Mouse (Mus musculus): ENCODE data around the gene Tmem87b. TPM values are rescaled to one million over a fixed set of nuclear protein-coding genes. Genes with fewer than 3 reads are reported as not detected.

Tmem87b gene
- total RNA-seq, 2 experiments from 2014 or later, result 29.8 to 34.7 TPM

DNA sequence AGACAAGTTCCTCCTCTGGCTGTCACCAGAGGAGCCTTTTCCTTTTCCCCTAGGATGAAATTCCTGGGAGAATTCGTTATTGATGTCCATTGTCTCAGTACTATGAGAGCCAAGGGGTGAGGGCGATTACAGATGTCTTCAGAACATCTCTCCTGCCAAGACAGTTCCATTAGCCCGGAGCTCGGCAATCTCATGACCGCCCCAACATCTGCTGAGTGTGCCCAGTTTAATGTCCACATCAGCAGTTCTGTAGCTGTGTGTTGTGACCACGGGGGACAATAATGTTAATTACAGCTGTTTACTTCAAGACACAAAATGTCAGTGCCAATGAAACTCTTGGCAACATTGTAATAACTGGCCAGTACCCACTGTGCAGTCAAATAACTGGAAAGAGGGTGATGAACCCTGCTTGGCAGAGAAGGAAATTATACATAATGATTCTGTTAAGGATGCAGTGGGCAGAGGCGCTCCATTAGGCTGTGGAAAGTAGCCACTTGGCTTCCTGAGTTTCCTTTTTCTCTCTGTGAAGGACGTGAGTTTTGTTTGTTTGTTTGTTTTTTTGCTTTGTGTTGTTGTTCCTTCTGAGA is 67.4 kb downstream of the Tmem87b start:
- no peak for DNase-seq (ENCODE audit: low spot score in 2 of 2)

DNA sequence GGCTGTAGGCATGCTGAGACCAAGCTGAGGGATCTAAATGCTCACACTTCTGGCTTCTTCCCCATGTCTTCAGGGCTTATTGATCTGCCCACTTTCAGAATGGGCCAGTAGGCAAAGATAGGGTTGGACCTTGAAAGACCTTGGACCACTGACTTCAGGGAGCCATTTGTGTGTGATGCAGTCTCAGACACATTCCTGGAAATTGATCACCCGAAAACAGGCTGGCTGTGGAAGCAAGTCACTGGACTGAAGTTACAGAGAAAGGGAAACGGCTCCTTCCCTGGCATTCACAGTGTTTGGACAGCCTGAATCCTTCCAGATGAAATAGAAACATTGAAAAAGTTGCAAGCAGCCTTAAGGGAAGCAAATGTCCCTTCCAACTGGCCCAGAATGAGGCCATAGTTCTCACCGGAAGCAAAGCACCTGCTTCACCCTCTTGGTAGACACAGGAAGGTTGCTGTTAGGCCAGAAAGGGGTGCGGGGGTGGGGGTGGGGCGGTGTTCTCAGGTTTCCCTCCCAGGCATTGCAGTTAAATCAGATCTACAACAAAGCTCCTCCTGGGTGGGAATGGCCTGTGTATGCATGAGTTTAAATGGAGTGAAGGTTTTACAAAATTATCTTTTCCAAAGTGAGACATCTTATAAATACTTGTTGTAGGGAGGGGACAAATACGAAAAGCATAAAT is 70.1 kb downstream of the Tmem87b start:
- no peak for DNase-seq (ENCODE audit: low spot score in 2 of 2)

DNA sequence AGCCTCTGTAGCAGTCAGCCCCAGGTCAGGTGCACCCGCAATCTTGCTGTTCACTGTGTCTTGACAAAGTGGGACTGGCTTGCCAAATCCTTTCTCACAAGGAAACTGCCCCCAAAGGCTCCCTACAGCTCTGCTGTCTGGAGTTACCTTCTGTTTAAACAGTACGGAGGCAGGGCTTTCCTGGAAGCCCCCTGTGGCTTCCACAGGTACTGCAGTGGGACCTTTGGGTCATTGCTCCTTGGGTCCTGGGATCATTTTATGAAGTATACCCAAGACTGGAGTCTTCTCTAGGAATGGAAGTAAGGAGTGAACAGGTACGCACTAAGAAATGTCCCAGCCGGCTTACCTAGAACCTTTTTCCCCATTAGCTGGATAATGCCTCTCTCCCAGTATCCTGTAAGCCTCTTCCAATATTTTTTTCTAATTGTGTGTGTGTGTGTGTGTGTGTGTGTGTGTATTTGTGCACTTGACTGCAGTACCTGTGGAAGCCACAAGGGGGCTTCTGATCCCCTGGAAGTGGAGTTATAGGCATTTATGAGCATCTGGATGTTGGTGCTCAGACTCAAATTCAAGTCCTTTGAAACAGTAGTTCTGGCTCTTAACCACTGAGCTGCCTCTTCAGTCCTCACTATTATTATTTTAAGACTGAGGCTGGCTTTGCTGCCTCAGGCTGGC is 72.9 kb downstream of the Tmem87b start:
- DNase-seq (ENCODE audit: low spot score in 2 of 2), result no peak

DNA sequence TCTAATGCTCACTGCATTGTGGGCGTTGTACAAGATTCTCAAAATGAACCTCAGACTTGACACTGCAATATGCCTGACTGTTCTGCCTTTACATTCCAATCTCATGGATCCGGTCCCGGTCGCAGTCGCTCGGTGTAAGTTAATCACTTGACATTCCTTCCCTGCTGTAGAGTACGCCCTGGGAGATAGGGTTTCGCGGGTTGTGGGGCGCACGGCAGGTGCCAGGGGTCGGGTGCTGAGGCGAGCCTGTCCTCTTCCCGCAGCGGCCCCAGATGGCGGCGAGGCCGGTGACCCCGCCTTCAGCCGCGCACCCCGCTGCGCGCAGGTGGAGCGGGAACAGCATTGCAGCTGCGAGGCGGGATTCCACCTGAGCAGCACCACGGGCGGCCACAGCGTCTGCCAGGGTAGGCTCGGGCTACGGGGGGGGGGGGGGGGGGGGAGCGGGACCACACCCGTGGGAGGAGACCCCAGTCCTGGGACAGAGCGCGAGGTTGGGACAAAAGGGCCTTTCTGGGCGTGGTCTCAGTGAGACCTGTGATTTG is 74.3 kb downstream of the Tmem87b start:
- no peak for DNase-seq (ENCODE audit: low spot score in 2 of 2)

DNA sequence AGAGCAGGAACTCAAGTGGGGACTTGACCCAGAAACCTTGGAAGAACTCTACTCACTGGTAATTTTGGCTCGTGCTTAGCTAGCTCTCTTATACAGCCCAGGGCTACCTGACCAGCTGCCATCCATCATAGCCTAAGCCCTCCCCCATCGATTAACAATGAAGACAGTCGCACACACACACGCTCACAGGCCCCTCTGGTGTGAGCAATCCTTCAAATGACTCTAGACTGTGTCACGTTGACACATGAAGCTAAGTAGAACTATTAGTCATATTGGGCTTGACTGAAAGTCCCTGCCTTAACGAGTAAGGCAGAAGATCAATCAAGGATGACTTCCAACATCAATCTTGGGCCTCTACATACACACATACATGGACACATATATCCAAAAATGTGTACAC is 84.9 kb downstream of the Tmem87b start:
- no peak for DNase-seq (ENCODE audit: low spot score in 2 of 2)

DNA sequence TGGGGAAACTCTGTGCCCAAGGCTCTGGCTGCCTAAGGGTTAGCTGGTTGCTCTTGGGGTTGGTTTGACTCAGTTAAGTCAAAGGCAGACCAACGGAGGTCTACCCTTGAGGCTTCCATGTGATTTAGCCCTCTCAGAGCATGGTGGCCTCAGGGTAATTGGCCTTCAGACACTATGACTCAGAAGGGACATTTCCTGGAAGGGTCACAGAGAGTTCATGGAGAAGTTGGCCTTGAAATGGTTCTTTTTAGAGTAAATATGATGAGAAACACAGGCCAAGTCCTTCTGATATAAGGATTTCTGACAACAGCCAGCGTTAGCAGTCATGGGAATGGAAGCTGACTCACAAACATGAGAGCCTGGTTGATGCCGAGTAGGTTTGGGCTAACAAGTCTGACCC is 85.7 kb downstream of the Tmem87b start:
- no peak for DNase-seq (ENCODE audit: low spot score in 2 of 2)

Other genes starting within 250 kb of the Tmem87b start
- gene Spdye4c, start 226.9 kb upstream of the Tmem87b start, total RNA-seq (2021), result not detected
- gene Anapc1, start 130.7 kb upstream of the Tmem87b start, total RNA-seq (2021), result 10 to 100 TPM; 70.0 to 70.5 TPM
- gene Mertk, start 119.2 kb upstream of the Tmem87b start, total RNA-seq (2021), result 10 to 100 TPM; 28.8 to 33.0 TPM
- 1 to 10 TPM; 1.9 to 2.3 TPM for gene Fbln7, start 44.9 kb downstream of the Tmem87b start, total RNA-seq (2021)
- gene Zc3h8, start 126.0 kb downstream of the Tmem87b start, total RNA-seq (2021), result 1 to 10 TPM; 4.3 to 5.5 TPM
- gene Zc3h6, start 149.3 kb downstream of the Tmem87b start, total RNA-seq (2021), result 10 to 100 TPM; 12.1 to 14.5 TPM
- 10 to 100 TPM in 1 of 2 experiments, 1 to 10 TPM in 1; 7.5 to 11.0 TPM for gene Gm10762, start 149.6 kb downstream of the Tmem87b start, total RNA-seq (2021)
- gene Vinac1, start 230.1 kb downstream of the Tmem87b start, total RNA-seq (2021), result under 1 TPM; 0.09 to 0.17 TPM
- gene Ttl, start 247.8 kb downstream of the Tmem87b start, total RNA-seq (2021), result 10 to 100 TPM; 45.0 to 49.2 TPM

Measured in layer of hippocampus, postnatal 14 days (tissue).